Mouse (Mus musculus): ENCODE data around the gene B3gnt3. TPM values are rescaled to one million over a fixed set of nuclear protein-coding genes. Genes with fewer than 3 reads are reported as not detected.

Gene B3gnt3
- total and polyA plus RNA-seq, 2 experiments from 2014 or later: 0.24 to 0.44 TPM

DNA sequence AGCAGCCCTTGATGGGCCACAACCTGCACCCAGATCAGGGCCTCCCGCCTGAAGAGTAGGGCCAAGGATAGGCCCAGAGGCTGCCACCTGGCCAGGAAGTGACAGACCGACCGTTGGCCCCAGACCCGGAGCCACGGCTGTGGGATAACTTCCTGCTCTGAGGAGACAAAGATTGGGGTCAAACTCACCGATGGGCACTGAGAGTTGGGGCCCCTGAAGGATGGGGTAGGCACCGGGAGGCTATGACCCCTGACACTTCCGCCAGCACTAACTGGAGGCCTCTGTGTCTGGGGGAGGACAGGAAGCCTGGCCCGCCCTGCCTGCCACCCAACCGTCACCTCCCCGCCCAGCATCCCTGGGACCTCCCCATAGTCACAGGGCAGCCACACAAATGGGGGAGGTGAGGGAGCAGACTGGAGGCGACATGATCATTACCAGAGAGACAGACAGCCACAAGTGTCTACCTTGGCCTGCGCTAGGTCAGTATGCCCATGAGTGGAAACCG, 21.5 kb upstream of the B3gnt3 start:
- DNase-seq: no peak
- Histone ChIP-seq H3K4me2 (ENCODE audit: low read depth) (no peak overlapping the region), H3K27me3 (ENCODE audit: insufficient read depth, low read length) (no peaks in the 10 kb centered on the region), H3K9ac (no peak overlapping the region), H3K27ac (ENCODE audit: low read depth, low read length) (no peak overlapping the region), H3K4me3 (ENCODE audit: low read depth, low read length) (no peak overlapping the region), H3K4me1 (ENCODE audit: insufficient read depth) (peaks cover 35% of the 10 kb centered on the region), H3K36me3 (ENCODE audit: insufficient read depth) (0 out of 2 replicates have a peak, but pooled peaks cover 8% of the 10 kb centered on the region), H3K9me3 (ENCODE audit: low read length) (no peaks in the 10 kb centered on the region)
- TF ChIP-seq CTCF (IDR thresholded peaks at IDR 0.05; ENCODE audit: low read depth): no peak
- ATAC-seq: no peak
- WGBS: 73% methylated on average over 14 of the region's 14 CpGs

DNA sequence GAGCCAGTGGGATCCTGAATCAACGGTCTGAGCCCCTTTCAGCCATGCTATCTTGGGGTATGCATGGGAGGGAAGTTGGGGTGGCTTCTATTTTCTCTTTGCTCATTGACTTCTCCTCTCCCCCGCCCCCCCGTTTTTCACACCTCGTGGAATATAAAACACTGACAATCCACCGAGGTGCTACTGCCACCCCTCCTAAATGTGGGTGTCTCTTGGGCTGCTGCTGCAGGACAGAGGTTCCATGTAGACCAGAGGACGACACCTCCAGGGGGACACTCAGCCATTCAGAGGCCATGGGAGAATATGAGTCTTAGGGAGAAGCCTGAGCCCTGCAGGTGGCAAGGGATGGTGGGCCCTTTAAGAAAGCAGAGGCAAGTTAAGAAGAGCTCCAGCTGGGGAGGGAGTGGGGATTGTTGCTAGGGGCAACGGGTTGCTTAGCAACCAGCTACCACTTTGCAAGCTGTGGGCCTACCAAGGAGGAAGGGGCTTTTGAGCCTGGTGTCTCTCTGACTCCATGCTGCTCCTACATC, 18.4 kb upstream of the B3gnt3 start:
- DNase-seq (peak; percentile 95), ATAC-seq (peak; percentile 92)
- WGBS: 19% methylated on average over 7 of the region's 7 CpGs
- Histone ChIP-seq H3K4me1 (ENCODE audit: insufficient read depth) (peaks cover 35% of the 10 kb centered on the region), H3K9ac (0 out of 2 replicates have a peak overlapping the region, but pooled peaks have one; percentile 15), H3K4me3 (ENCODE audit: low read depth, low read length) (no peak overlapping the region), H3K36me3 (ENCODE audit: insufficient read depth) (peaks cover 33% of the 10 kb centered on the region), H3K27me3 (ENCODE audit: insufficient read depth, low read length) (no peaks in the 10 kb centered on the region), H3K4me2 (ENCODE audit: low read depth) (peak overlapping the region; percentile 32), H3K9me3 (ENCODE audit: low read length) (no peaks in the 10 kb centered on the region), H3K27ac (ENCODE audit: low read depth, low read length) (peak overlapping the region; percentile 79)
- no peak; the same call in none of the 2 replicates for TF ChIP-seq CTCF (IDR thresholded peaks at IDR 0.05; ENCODE audit: low read depth)

DNA sequence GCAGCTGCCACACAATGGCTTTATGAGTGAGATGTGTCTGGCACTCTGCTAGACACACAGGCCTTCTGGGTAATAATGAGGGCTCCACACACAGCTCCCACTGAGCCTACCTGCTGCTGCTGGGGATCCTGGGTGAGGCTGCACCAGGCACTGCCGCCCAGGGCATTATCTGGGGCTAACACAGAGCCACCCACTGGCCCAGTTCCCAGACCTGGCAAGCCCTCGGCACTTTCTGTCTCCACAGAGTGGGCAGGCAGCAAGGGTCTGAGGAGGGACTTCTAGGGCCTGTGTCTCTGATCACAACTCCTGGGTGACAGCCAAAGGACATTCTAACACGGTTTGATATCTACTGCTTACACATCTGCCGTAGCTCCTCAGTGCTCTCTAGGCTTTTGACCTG, 17.6 kb upstream of the B3gnt3 start:
- no peaks in the 10 kb centered on the region for H3K27me3 ChIP-seq (ENCODE audit: insufficient read depth, low read length)
- peak overlapping the region; percentile 79 for H3K27ac ChIP-seq (ENCODE audit: low read depth, low read length)
- H3K36me3 ChIP-seq (ENCODE audit: insufficient read depth): peaks cover 40% of the 10 kb centered on the region
- TF ChIP-seq CTCF (IDR thresholded peaks at IDR 0.05; ENCODE audit: low read depth): no peak
- DNase-seq: peak; percentile 54
- no peaks in the 10 kb centered on the region for H3K9me3 ChIP-seq (ENCODE audit: low read length)
- H3K4me2 ChIP-seq (ENCODE audit: low read depth): no peak overlapping the region
- H3K4me3 ChIP-seq (ENCODE audit: low read depth, low read length): no peak overlapping the region
- H3K4me1 ChIP-seq (ENCODE audit: insufficient read depth): peaks cover 30% of the 10 kb centered on the region
- 16% methylated on average over 4 of the region's 4 CpGs for WGBS
- no peak overlapping the region for H3K9ac ChIP-seq
- peak; percentile 18; the same call in 1 of the 2 replicates for ATAC-seq

DNA sequence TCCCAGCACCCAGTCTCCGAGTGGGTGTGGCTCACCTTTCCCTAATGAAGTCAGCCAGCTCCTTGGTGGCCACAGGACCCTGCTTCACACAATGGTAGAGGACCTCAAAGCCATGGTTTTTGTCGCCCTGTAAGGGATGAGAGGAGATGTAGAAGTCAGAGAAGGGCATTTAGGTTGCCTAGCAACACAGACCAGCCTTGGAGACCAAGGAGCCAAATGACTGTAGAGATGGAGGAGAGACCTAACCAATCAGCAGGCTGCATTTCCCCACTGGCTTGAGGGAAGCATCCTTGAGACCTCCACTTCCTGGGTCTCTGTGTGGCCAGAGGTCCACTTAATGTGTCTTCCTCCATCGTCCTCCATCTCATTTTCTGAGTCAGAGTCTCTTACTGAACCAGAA, 16.7 kb upstream of the B3gnt3 start:
- Histone ChIP-seq H3K27me3 (ENCODE audit: insufficient read depth, low read length) (no peaks in the 10 kb centered on the region), H3K9ac (no peak overlapping the region), H3K36me3 (ENCODE audit: insufficient read depth) (peaks cover 49% of the 10 kb centered on the region), H3K4me3 (ENCODE audit: low read depth, low read length) (no peak overlapping the region), H3K27ac (ENCODE audit: low read depth, low read length) (0 out of 2 replicates have a peak overlapping the region, but pooled peaks have one; percentile 15), H3K4me1 (ENCODE audit: insufficient read depth) (peaks cover 29% of the 10 kb centered on the region), H3K4me2 (ENCODE audit: low read depth) (no peak overlapping the region), H3K9me3 (ENCODE audit: low read length) (no peaks in the 10 kb centered on the region)
- DNase-seq (no peak), ATAC-seq (no peak)
- no peak for TF ChIP-seq CTCF (IDR thresholded peaks at IDR 0.05; ENCODE audit: low read depth)
- whole genome bisulfite sequencing: 29% methylated on average over 3 of the region's 3 CpGs

DNA sequence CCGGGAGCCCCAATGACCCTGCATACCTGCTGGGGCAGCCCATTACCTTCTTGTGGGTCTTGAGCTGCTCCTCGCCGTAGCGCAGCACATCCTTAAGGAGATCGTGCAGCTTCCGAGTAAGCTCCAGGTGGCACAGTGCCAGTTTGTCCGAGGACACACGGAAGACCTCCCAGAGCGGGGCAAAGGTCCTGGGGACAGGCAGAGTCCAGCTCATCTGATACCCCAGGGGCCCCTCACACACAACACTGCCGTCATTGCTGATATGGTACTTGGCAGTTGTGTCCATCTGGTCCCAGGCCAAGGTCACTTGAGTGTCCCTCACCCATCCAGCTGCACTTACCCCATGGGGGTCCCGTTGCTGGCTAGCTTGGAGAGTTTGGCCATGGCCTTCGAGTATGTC, 15.5 kb upstream of the B3gnt3 start:
- Histone ChIP-seq H3K9me3 (ENCODE audit: low read length) (no peaks in the 10 kb centered on the region), H3K27ac (ENCODE audit: low read depth, low read length) (no peak overlapping the region), H3K4me1 (ENCODE audit: insufficient read depth) (peaks cover 29% of the 10 kb centered on the region), H3K27me3 (ENCODE audit: insufficient read depth, low read length) (no peaks in the 10 kb centered on the region), H3K9ac (no peak overlapping the region), H3K4me3 (ENCODE audit: low read depth, low read length) (no peak overlapping the region), H3K4me2 (ENCODE audit: low read depth) (no peak overlapping the region), H3K36me3 (ENCODE audit: insufficient read depth) (peaks cover 60% of the 10 kb centered on the region)
- TF ChIP-seq CTCF (IDR thresholded peaks at IDR 0.05; ENCODE audit: low read depth): no peak
- no peak for DNase-seq
- no peak for ATAC-seq
- 84% methylated on average over 12 of the region's 12 CpGs for WGBS

DNA sequence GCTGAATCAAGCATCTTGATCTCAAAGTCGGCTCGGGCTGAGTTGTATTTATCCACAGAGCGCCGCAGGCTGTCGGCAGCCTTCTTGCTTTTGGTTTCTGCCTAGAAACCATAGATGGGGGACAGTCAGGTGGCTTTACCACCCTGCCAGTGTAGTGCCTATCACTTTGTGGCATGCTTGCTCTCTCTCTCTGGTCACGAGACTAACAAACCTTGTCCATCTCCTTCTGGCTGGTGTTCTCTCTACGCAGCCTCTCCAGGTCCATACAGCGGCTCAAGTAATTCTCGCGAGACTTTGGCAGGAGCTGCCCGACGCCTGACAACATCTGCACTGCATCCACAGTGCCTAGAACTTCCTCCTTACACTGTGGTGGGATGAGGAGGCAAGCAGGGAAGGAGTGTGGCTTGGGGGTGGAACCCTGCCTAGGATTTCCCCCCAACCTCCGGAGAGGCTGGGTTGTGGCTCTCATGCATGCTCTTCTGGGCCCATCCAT, 15.0 kb upstream of the B3gnt3 start:
- H3K27me3 ChIP-seq (ENCODE audit: insufficient read depth, low read length): no peaks in the 10 kb centered on the region
- 91% methylated on average over 13 of the region's 13 CpGs for WGBS
- H3K4me2 ChIP-seq (ENCODE audit: low read depth): no peak overlapping the region
- no peak overlapping the region for H3K9ac ChIP-seq
- no peaks in the 10 kb centered on the region for H3K9me3 ChIP-seq (ENCODE audit: low read length)
- H3K4me3 ChIP-seq (ENCODE audit: low read depth, low read length): no peak overlapping the region
- no peak for ATAC-seq
- no peak for TF ChIP-seq CTCF (IDR thresholded peaks at IDR 0.05; ENCODE audit: low read depth)
- H3K27ac ChIP-seq (ENCODE audit: low read depth, low read length): no peak overlapping the region
- H3K4me1 ChIP-seq (ENCODE audit: insufficient read depth): peaks cover 29% of the 10 kb centered on the region
- H3K36me3 ChIP-seq (ENCODE audit: insufficient read depth): peaks cover 64% of the 10 kb centered on the region
- no peak for DNase-seq

DNA sequence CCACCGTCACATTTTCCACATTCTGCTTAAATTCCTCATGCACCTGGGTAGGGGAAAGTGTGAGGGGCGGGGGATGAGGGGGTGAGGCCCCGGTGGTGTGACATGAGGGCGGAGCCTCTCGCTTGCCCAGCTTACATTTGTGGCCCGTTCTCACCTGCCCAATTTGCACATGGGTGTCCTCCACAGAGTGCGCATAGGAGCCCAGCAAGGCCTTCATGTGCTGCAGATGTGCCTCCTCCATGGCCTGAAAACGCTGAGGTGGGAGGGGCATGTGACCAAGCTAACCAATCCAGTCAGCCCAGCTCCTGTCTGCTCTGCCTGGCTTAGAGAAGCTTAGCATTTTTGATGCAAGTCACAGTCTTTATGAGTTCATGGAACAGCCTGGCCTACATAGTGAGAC, 13.9 kb upstream of the B3gnt3 start:
- no peak overlapping the region for H3K4me2 ChIP-seq (ENCODE audit: low read depth)
- peaks cover 70% of the 10 kb centered on the region for H3K36me3 ChIP-seq (ENCODE audit: insufficient read depth)
- 73% methylated on average over 8 of the region's 8 CpGs for WGBS
- H3K4me1 ChIP-seq (ENCODE audit: insufficient read depth): peaks cover 22% of the 10 kb centered on the region
- H3K27ac ChIP-seq (ENCODE audit: low read depth, low read length): no peak overlapping the region
- DNase-seq: no peak
- no peaks in the 10 kb centered on the region for H3K9me3 ChIP-seq (ENCODE audit: low read length)
- TF ChIP-seq CTCF (IDR thresholded peaks at IDR 0.05; ENCODE audit: low read depth): no peak
- H3K27me3 ChIP-seq (ENCODE audit: insufficient read depth, low read length): no peaks in the 10 kb centered on the region
- no peak for ATAC-seq
- no peak overlapping the region for H3K9ac ChIP-seq
- no peak overlapping the region for H3K4me3 ChIP-seq (ENCODE audit: low read depth, low read length)

All from forebrain, postnatal 0 days (tissue).